Mouse (Mus musculus): ENCODE results near the gene Gm38100.

Gm38100 gene

GRCm38 (mm10) chr1:175967004-175967745 lies 47.0 kb downstream of the Gm38100 start:
- DNase-seq (ENCODE audit: low spot score) = no peak

DNA sequence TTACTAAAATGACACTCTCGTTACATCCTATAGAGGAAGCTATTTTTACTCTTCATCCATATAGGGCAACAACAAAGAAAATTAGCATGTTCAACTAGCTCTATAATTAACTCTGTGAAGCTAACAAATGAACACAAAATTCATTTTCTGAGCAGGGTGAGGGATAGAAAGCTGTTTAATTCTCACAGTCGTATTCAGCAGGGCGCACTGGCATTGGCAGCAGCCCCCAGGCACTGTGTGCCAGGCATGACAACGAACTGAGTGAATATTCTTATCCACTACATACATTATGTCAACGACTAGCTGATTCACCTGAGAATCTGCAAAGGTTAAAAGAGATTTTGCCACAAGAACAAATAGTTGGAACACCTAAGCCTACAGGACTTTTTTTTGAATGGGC lies 50.6 kb downstream of the Gm38100 start:
- no peak for DNase-seq (ENCODE audit: low spot score)

Data from ovary, postnatal 14 days (tissue).